Mouse (Mus musculus) heart, embryonic 12.5 days (tissue): Measurements from ENCODE around the gene Tbx5. TPM values are rescaled to one million over a fixed set of nuclear protein-coding genes. Genes with fewer than 3 reads are reported as not detected.

Experiments
- ATAC-seq: fragments of 200-750 bp; cut with Nextera tagmentation; 2 replicates; pipeline ENCODE4 v1.8.0; 2017; ENCODE audit warnings: moderate TSS enrichment, moderate library complexity; ENCODE audit not compliant: insufficient number of reproducible peaks, low FRiP score
- H3K27ac ChIP-seq: fragments of 300-500 bp; sonication (generic); 2 replicates; pipeline ENCODE4 v1.5.1; 2016; ENCODE audit warnings: mild to moderate bottlenecking, moderate library complexity; ENCODE audit not compliant: poor library complexity, severe bottlenecking
- H3K27me3 ChIP-seq: fragments of 300-500 bp; sonication (generic); replicated peaks from 2 replicates; pipeline ENCODE4 v1.6.1; 2016; ENCODE audit warnings: mild to moderate bottlenecking, moderate library complexity
- H3K36me3 ChIP-seq: fragments of 300-500 bp; sonication (generic); 2 replicates; pipeline ENCODE4 v1.6.1; 2016; ENCODE audit warnings: mild to moderate bottlenecking, moderate library complexity
- H3K4me1 ChIP-seq: fragments of 300-500 bp; sonication (generic); replicated peaks from 2 replicates; pipeline ENCODE4 v1.6.1; 2016; ENCODE audit warnings: mild to moderate bottlenecking
- H3K4me2 ChIP-seq: fragments of 300-500 bp; sonication (generic); 2 replicates; pipeline ENCODE4 v1.6.1; 2016; ENCODE audit warnings: mild to moderate bottlenecking, moderate library complexity
- H3K4me3 ChIP-seq: fragments of 300-500 bp; sonication (generic); 2 replicates; pipeline ENCODE4 v1.5.1; 2016; ENCODE audit warnings: mild to moderate bottlenecking
- H3K9ac ChIP-seq: fragments of 300-500 bp; sonication (generic); 2 replicates; pipeline ENCODE4 v1.6.1; 2016; ENCODE audit warnings: mild to moderate bottlenecking, moderate library complexity
- H3K9me3 ChIP-seq: fragments of 300-500 bp; sonication (generic); replicated peaks from 2 replicates; pipeline ENCODE4 v1.6.1; 2016; ENCODE audit warnings: mild to moderate bottlenecking, moderate library complexity
- WGBS: fragments of 180-500 bp; shearing (Covaris S2); methylation state at CpG from one replicate; pipeline ENCODE4 v1.1.7; 2016; 5-methylcytosine and 5-hydroxymethylcytosine counted together
- polyA plus RNA-seq: library from polyadenylated mRNA; unstranded; fragments of >200 nt; fragmentation: Nextera tagmentation; extraction: Ambion mirVana; gene quantifications from 2 replicates; pipeline ENCODE4 v1.2.1, GENCODE M21; 2016

Tbx5 gene
- polyA plus RNA-seq = 42.6 and 45.6 TPM in 2 replicates

DNA sequence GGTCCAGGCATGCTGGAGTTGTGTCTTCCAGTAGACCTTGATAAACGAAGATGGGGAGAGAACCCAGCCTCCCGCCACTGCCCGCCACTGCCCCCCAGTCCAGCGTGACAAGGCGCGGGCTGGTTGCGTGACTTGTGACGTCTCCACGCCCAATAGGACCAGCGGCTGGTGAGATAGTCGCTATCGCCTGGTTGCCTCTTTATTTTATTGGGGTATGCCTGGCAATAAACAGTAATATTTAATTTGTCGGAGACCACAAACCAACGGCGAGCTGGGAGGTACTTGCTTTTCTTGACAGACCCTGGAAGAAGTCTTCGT is at the start of gene Tbx5:
Gene Tbx5 (plus strand): TSS at position 190 of the 318 bp plus-strand sequence.
- H3K4me1 ChIP-seq = peaks cover 35% of the 10 kb centered on the region
- no peak for ATAC-seq
- WGBS = 6% methylated on average over 16 of the region's 16 CpGs
- H3K4me2 ChIP-seq = peak within 1 kb of the TSS; percentile 89
- H3K9ac ChIP-seq = peak within 1 kb of the TSS; percentile 92
- peak within 1 kb of the TSS; percentile 67 for H3K4me3 ChIP-seq
- H3K36me3 ChIP-seq = no peaks in the 10 kb centered on the region
- peaks cover 12% of the 10 kb centered on the region for H3K27me3 ChIP-seq
- no peaks in the 10 kb centered on the region for H3K9me3 ChIP-seq
- H3K27ac ChIP-seq = peak within 1 kb of the TSS; percentile 95

DNA sequence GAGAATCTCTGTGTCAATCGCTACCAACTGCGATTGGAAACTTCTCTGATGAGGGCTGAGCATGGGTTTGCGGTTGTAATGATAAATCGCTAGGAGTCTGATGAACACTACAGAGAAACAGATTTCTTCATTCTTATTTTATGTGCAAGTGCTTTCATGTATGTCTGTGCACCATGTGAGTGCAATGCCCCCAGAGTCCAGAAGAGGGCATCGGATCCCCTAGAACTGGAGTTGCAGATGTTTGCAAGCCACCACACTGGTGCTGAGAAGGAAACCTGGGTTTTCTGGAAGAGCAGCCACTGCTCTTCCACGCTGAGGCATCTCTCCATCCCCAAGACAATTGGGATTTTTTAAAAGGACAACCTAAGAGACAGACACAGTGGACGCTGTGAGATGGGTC is 46.5 kb upstream of the Tbx5 start:
- no peak overlapping the region for H3K4me2 ChIP-seq
- no peak overlapping the region for H3K27ac ChIP-seq
- no peaks in the 10 kb centered on the region for H3K36me3 ChIP-seq
- WGBS = 85% methylated on average over 7 of the region's 7 CpGs
- H3K9me3 ChIP-seq = peaks cover 16% of the 10 kb centered on the region
- no peak overlapping the region for H3K9ac ChIP-seq
- ATAC-seq = no peak
- no peaks in the 10 kb centered on the region for H3K4me1 ChIP-seq
- peaks cover 2% of the 10 kb centered on the region; the same call in 1 of the 2 replicates for H3K27me3 ChIP-seq
- no peak overlapping the region for H3K4me3 ChIP-seq

DNA sequence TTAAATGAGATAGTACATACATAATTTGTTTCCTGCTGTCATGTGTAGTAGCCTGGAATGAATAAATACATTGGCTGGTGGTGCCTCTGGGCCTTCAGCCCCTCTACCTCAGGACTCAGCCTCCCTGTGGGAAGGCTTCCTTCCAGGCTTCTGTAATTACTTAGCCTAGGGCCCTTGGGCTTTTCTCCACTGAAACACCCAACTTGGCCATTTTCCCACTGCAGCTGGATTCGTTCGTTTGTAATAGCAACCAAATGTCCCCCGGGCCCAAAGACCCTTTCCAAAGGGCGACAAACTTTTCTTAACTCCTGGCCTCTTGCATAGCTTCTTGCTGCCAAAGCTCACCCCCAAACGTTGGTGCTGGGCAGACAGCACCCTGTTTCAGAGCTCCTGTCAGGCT is 40.8 kb upstream of the Tbx5 start:
- ATAC-seq = no peak
- Histone ChIP-seq H3K9me3 (peaks cover 7% of the 10 kb centered on the region; the same call in 1 of the 2 replicates), H3K9ac (no peak overlapping the region), H3K4me3 (no peak overlapping the region), H3K4me1 (peaks cover 19% of the 10 kb centered on the region), H3K27ac (no peak overlapping the region), H3K27me3 (peaks cover 44% of the 10 kb centered on the region), H3K36me3 (no peaks in the 10 kb centered on the region), H3K4me2 (no peak overlapping the region)
- WGBS = 53% methylated on average over 5 of the region's 5 CpGs

DNA sequence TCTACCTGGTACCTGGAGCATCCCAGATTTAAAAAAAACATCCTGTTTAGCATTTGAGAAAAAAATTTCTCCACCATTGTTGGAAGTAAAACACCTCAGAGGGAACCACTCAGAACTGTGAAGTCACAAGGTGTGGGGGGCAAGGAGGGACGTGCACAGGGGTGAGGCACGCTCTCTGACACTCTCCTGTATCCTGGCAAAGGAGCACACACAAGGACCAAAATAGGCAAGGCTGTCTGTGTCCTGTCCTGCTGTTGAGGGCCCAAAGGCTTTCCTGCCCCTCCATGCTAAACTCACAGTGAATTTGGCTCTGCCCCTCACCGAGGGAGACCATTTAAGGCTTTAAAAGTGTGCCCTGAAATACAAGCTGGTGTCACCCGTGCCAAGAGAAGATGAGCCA is 38.5 kb upstream of the Tbx5 start:
- Histone ChIP-seq H3K9ac (no peak overlapping the region), H3K27ac (peak overlapping the region; percentile 44), H3K4me3 (no peak overlapping the region), H3K9me3 (peaks cover 4% of the 10 kb centered on the region; the same call in 1 of the 2 replicates), H3K4me2 (no peak overlapping the region), H3K27me3 (peaks cover 65% of the 10 kb centered on the region), H3K36me3 (no peaks in the 10 kb centered on the region), H3K4me1 (peaks cover 24% of the 10 kb centered on the region)
- WGBS = 7% methylated on average over 4 of the region's 4 CpGs
- no peak for ATAC-seq

DNA sequence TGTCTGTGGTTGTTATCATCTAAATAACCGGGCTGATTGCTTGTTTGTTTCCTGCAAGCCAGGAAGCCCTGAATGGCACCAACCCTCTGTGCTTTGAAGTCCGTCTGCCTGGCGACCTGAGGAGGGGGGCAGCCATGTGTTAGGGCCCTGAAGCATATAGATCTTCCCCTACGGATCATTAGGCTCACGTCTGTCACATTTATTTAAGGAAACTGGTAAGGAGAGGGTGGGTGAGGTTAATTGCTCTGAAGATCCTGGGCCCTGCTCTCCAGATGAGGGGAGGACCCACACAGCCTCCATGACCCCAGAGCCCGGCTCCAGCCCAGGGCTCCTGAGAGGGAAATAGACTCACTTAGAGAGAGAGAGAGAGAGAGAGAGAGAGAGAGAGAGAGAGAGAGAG is 37.1 kb upstream of the Tbx5 start:
- no peak overlapping the region for H3K4me3 ChIP-seq
- no peak overlapping the region for H3K4me2 ChIP-seq
- H3K27ac ChIP-seq = peak overlapping the region; percentile 76
- no peak overlapping the region for H3K9ac ChIP-seq
- H3K27me3 ChIP-seq = peaks cover 79% of the 10 kb centered on the region
- no peaks in the 10 kb centered on the region for H3K36me3 ChIP-seq
- ATAC-seq = no peak
- no peaks in the 10 kb centered on the region for H3K9me3 ChIP-seq
- WGBS = 10% methylated on average over 6 of the region's 6 CpGs
- H3K4me1 ChIP-seq = peaks cover 36% of the 10 kb centered on the region

DNA sequence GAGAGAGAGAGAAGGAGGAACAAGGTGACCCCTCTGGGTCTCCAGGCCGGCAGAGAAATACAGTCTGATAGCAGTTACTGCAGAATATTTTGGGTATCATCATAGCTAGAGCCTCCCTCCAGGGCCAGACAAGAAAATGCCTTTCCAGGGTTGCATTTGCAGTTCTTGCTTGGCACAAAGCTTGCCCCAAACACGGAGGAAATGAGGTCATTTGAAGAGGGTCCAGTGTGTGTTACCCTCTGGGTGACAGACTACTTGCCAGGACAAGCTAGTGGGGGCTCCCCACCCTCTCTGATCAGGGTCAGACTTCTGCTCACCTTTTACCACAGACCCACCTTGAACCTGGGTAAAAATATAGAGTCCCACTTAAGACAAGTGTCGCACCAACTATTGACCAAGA is 36.7 kb upstream of the Tbx5 start:
- no peak overlapping the region for H3K9ac ChIP-seq
- no peak overlapping the region for H3K4me3 ChIP-seq
- H3K27me3 ChIP-seq = peaks cover 82% of the 10 kb centered on the region
- no peaks in the 10 kb centered on the region for H3K9me3 ChIP-seq
- no peak overlapping the region for H3K4me2 ChIP-seq
- 19% methylated on average over 3 of the region's 3 CpGs for WGBS
- no peak for ATAC-seq
- no peaks in the 10 kb centered on the region for H3K36me3 ChIP-seq
- peak overlapping the region; percentile 76 for H3K27ac ChIP-seq
- peaks cover 38% of the 10 kb centered on the region for H3K4me1 ChIP-seq

DNA sequence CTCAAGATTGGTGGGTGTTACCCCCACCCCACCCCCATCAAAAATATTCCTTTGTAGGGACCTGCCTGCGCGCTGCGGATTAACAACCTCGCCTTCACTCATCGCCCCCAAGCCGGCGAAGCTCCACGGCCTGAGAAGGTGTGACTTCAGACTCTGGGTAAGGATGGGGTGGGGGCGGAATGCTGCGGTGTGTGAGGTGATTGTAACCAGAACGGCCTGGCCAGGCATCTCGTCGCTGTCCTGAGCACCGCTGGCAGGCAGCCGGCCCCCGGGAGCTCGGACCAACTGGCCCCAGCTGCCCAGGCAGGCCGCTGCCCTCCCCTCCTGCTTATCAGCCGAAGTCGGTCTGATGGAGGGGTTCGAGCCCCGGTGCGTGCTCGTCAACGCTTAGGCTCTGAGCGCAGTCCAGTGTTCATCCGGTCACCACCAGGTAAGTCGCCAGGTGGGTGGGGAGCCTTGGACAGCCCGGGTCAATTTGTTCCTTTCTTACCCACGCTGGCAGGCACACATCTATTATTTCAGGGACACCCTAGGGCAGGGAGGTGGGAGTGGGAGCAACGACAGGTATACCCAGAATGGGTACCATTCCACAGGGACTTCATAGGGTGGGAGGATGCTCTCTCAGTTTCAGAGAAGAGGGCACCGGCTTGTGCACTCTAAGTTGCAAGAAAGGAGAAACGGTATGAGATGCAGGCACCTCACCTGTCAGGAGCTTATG is 35.9 kb upstream of the Tbx5 start:
- H3K4me2 ChIP-seq = peak overlapping the region; percentile 66
- H3K9me3 ChIP-seq = no peaks in the 10 kb centered on the region
- H3K36me3 ChIP-seq = no peaks in the 10 kb centered on the region
- peak overlapping the region; percentile 51 for H3K4me3 ChIP-seq
- ATAC-seq = peak; percentile 62; the same call in 1 of the 2 replicates
- H3K27me3 ChIP-seq = peaks cover 86% of the 10 kb centered on the region
- H3K27ac ChIP-seq = peak overlapping the region; percentile 89
- peaks cover 38% of the 10 kb centered on the region for H3K4me1 ChIP-seq
- 3% methylated on average over 33 of the region's 33 CpGs for WGBS
- H3K9ac ChIP-seq = peak overlapping the region; percentile 77

DNA sequence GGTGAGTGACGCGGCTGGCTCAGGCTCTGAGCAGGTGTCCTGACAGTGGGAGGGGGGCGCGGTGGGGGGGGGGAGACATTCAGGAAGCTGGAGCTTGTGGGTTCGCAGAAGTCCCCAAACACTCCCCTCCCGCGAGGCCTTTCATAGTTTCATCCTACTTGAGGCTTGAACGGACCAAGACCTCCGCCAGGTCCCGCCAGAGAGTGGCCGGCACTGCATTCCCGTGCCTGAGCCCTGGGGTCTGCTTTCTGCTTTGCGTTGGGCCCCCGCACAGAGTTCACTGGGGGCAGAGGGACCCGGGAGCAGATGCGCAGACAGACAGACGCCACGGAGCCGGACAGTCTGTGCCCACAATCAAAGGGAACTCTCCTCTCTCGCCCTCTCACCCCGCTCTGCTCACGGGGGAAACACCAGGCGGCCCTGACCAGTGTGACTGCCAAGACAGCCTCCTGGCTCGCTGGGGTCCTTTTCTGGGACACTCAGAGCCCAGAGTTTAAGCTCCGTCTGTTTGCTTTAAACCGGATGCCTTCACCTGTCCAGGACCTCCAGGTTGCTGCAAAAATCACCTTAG is 34.8 kb upstream of the Tbx5 start:
- H3K27me3 ChIP-seq = peaks cover 91% of the 10 kb centered on the region
- WGBS = 4% methylated on average over 26 of the region's 26 CpGs
- peak overlapping the region; percentile 89 for H3K27ac ChIP-seq
- H3K4me3 ChIP-seq = peak overlapping the region; percentile 51
- H3K9ac ChIP-seq = peak overlapping the region; percentile 77
- peak overlapping the region; percentile 66 for H3K4me2 ChIP-seq
- H3K9me3 ChIP-seq = no peaks in the 10 kb centered on the region
- H3K4me1 ChIP-seq = peaks cover 38% of the 10 kb centered on the region
- ATAC-seq = no peak
- no peaks in the 10 kb centered on the region for H3K36me3 ChIP-seq

DNA sequence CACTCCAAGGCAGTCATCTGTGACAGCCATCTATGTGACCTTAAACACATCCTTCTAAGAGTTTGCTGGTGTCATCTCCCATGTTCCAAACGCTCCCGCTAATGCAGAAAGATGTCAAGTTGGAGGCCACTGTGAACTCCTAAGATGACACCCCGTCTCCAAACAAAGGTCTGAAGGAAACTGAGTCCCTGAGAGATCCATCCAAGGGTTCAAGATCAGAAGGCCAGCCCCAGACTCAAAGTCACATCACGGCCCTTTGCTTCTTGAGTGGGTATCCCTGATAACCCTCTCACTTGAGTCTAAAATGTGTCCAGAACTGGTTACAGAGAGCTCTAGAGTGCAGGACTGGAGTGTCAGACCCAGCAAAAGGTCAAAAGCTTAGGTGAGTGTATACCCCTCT is 34.2 kb upstream of the Tbx5 start:
- Histone ChIP-seq H3K36me3 (no peaks in the 10 kb centered on the region), H3K9me3 (no peaks in the 10 kb centered on the region), H3K4me3 (peak overlapping the region; percentile 51), H3K4me2 (peak overlapping the region; percentile 66), H3K27ac (peak overlapping the region; percentile 89), H3K9ac (peak overlapping the region; percentile 77), H3K27me3 (peaks cover 94% of the 10 kb centered on the region), H3K4me1 (peaks cover 41% of the 10 kb centered on the region)
- no peak for ATAC-seq
- WGBS = 19% methylated on average over 4 of the region's 4 CpGs

DNA sequence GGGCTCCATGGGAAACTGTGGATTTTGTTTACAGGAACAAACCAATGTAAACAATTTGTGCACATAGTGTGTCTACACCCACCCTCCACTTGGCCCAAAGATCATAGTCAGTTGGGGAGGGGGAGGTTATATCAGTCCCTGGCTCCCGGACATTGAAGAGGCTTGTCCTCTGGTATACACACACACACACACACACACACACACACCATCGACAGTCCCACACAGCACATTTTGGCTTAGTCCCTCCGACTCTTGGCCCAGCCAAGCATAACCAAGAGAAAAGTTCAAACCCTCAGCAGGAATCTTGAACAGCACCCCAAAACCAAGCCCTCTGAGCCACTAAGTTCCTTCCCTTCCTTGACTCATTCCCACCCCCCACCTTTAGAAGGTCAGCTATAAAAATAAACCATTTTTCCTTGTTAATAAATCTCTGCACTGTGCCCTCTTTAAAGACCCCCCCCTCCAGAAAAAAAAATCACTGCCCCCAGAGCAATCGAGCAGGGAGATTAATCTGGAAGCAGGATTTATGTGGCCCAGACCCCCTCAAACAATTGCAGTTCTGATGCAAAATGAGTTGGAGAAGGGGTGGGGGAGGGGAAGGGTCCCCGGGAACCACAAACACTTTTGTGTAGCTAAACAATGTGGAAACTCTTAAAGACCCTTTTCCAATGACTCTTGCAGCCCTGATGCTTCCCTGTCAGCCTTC is 33.6 kb upstream of the Tbx5 start:
- peaks cover 94% of the 10 kb centered on the region for H3K27me3 ChIP-seq
- H3K27ac ChIP-seq = peak overlapping the region; percentile 89
- WGBS = 20% methylated on average over 5 of the region's 5 CpGs
- peak overlapping the region; percentile 66 for H3K4me2 ChIP-seq
- H3K4me3 ChIP-seq = peak overlapping the region; percentile 51
- peak overlapping the region; percentile 77 for H3K9ac ChIP-seq
- peaks cover 39% of the 10 kb centered on the region for H3K4me1 ChIP-seq
- H3K36me3 ChIP-seq = no peaks in the 10 kb centered on the region
- no peaks in the 10 kb centered on the region for H3K9me3 ChIP-seq
- no peak for ATAC-seq
